Mouse (Mus musculus): Measurements from ENCODE around the gene Hist1h3d. TPM values are rescaled to one million over a fixed set of nuclear protein-coding genes. Genes with fewer than 3 reads are reported as not detected.
"Not testable (repeated sequence)": the region's sequence is repeated elsewhere in the genome, so short reads cannot be mapped to it uniquely, and the experiment has no call there.

The Hist1h3d gene
- total RNA-seq (2015; ENCODE audit: low replicate concordance) (52.8 and 69.6 TPM in 2 replicates), total RNA-seq (2017; ENCODE audit: low replicate concordance) (50.4 and 63.8 TPM in 2 replicates)

DNA sequence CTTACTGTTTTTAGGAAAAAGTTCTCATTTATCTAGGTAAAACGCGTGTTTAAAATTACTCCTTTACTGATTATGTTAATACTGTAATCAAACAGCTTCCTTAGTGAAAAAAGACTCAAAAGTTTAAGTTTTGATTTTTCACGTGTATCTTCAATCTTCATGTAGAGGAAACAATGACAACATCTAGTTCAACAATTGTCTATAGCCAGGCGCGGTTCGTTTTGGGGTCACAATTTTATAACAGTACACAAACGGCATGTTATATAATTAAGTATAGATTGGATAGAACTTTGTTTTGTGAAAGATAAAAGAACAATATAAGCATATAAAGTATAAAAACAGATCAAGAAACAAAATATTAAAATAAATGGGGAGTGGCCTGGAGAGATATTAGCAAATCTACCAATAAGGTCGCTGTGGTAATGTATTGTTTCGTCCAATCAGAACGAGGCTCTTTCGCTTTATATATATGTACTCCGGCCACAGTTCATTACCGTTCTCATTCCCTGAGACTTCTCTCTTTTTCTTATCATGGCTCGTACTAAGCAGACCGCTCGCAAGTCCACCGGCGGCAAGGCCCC lies at the start of gene Hist1h3d:
Gene Hist1h3d (plus strand): TSS at position 493 of the 581 bp plus-strand sequence.
- peak; percentile 60 for ATAC-seq (replicated peaks; ENCODE audit: low FRiP score, poor library complexity, severe bottlenecking)

DNA sequence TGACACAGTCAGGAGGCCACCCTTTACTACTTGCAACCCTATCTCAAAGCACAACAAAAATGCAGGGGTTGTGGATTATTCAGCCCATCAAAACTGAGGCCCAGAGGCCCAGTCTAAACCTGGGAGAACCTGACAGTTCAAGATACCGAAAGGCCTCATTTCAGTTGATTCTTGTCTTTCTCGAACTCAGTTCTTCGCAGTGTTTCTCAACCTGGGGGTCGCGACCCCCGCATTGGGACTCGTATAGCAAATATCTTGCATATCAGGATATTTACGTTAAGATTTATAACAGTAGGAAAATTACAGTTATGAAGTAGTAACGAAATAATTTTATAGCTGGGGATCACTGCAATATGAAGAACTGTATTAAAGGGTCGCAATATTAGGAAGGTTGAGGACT lies 49.7 kb upstream of the Hist1h3d start:
- ATAC-seq (replicated peaks; ENCODE audit: low FRiP score, poor library complexity, severe bottlenecking): no peak

GRCm38 (mm10) chr13:23526312-23526711 lies 49.3 kb upstream of the Hist1h3d start:
- ATAC-seq (replicated peaks; ENCODE audit: low FRiP score, poor library complexity, severe bottlenecking): peak; percentile 54

GRCm38 (mm10) chr13:23529005-23529404 lies 46.6 kb upstream of the Hist1h3d start:
- ATAC-seq (replicated peaks; ENCODE audit: low FRiP score, poor library complexity, severe bottlenecking): no peak

DNA sequence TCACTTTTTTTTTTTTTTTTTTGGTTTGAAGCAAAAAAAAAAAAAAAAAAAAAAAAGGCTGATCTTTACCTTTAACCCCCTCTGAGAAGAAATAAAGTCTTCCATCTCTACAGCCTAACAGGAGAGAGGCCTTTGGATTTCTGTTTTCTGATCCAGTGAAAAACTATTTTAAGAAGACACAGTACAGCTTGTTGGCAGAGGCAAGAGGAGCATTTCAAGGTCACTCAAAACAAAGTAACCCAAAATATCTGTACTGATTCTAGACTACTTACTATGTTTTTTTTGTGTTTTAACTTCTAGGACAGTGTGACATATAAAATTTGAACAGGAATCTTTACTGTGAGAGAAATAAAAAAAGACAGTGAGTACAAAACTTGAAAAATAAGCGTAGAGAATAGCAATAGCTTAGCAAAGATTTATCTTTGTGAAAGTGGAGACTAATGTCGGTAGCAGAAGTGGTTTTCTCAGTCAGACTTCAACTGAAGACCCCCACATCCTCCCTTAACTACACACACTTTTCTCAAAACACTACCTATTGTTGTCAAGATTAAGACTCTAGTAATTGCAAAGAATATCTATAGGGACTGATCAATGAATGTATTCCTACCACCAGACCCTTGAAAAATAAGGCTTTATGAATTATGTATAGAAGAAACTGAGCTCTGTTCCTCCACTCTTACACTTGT lies 45.9 kb upstream of the Hist1h3d start:
- no peak for ATAC-seq (replicated peaks; ENCODE audit: low FRiP score, poor library complexity, severe bottlenecking)

- no peak for ATAC-seq (replicated peaks; ENCODE audit: low FRiP score, poor library complexity, severe bottlenecking)
Measured at GRCm38 (mm10) chr13:23530181-23530900, 45.2 kb upstream of the Hist1h3d start.

DNA sequence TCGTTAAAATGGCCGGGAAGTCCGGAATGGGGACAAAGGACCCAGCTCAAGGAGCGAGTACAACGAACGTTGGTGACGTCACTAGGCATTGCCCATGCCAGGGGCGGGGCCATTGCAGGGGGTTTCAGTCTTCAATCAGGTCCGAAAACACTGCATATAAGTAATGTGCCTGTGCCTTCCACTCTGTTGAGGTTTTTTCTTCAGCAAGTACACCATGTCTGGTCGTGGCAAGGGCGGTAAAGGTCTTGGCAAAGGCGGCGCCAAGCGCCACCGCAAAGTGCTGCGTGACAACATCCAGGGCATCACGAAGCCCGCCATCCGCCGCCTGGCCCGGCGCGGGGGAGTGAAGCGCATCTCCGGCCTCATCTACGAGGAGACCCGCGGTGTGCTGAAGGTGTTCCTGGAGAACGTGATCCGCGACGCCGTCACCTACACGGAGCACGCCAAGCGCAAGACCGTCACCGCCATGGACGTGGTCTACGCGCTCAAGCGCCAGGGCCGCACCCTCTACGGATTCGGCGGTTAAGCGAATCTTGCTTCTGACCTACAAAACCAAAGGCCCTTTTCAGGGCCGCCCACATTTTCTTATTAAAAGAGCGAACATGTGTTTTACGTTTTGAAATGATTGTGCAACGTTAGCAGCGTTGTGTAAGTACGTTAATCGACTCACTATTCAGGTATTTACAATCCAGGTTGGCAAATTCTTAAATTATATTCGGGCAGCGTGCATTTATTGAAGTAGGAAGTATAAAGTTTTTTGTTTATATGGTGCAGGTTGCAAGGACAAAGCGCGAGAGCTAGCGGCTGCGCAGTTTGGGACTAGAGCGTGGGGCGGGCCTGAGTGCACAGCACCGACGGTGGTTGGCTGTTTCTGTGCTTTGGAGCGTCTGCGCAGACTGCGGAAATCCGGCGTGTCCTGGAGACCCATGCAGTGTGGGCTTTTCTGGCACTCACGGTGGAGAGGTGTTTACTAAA lies 44.4 kb upstream of the Hist1h3d start, which contains the start of gene Hist1h4h:
Gene Hist1h4h (plus strand): TSS at position 150 of the 975 bp plus-strand sequence.
- ATAC-seq (replicated peaks; ENCODE audit: low FRiP score, poor library complexity, severe bottlenecking): peak; percentile 58

DNA sequence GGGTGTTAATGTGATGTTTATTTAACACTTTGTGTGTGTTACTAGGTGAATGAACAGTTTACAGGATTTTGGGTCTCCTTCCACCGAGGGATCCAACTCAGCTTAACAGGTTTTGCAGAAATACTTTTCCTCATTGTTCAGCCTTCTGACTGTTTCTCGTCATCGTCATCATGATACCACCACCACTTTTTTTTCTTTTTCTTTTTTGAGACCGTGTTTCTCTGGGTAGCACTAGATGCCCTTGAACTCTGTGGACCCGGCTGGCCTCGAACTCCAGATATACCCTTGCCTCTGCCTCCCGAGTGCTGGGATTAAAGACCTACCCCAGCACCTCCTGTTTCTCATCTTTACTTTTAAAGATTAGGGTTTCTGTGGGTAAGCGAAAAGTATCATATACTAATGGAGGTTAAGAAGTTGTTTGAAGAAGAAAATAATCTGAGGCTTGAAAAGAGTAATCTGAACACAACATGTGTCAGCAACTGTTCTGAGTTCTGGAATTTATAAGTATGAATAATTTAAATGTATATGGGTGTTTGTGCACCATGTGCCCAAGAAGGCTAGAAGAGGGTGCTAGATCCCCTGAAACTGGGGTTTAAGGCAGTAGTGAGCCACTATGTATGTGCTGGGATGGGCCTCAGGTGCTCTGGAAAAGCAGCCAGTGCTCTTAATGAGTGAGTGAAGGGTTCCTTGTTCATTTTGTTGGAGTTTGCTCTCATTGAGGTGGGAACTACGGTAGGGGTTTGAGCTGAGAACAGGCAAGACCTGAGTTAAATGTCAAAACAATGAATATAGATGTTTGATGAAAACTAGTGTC lies 43.1 kb upstream of the Hist1h3d start:
- ATAC-seq (replicated peaks; ENCODE audit: low FRiP score, poor library complexity, severe bottlenecking): no peak

DNA sequence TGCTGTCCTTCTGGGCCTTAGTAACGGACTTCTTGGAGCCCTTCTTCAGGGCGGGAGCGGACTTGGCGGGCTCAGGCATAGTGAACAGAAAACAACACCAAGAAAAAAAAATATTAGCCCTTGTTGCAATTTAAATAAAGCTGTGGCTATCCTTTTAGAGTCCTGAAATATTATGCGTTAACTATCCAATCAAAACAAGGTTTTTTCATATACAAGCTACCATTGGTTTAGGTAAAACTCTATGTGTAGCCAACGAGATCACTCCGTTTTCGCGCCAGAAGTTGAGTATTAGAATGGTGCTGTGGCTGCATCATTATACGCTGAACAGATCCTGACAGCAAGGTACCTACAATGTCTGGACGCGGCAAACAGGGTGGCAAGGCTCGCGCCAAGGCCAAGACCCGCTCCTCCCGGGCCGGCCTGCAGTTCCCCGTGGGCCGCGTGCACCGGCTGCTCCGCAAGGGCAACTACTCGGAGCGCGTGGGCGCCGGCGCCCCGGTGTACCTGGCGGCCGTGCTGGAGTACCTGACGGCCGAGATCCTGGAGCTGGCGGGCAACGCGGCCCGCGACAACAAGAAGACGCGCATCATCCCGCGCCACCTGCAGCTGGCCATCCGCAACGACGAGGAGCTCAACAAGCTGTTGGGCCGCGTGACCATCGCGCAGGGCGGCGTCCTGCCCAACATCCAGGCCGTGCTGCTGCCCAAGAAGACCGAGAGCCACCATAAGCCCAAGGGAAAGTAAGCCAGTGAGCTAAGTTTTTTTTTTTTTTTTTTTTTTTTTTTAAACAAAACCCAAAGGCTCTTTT lies 41.8 kb upstream of the Hist1h3d start, which contains the start of gene Hist1h2af:
Gene Hist1h2af (plus strand): TSS at position 347 of the 808 bp plus-strand sequence.
- peak; percentile 49 for ATAC-seq (replicated peaks; ENCODE audit: low FRiP score, poor library complexity, severe bottlenecking)

DNA sequence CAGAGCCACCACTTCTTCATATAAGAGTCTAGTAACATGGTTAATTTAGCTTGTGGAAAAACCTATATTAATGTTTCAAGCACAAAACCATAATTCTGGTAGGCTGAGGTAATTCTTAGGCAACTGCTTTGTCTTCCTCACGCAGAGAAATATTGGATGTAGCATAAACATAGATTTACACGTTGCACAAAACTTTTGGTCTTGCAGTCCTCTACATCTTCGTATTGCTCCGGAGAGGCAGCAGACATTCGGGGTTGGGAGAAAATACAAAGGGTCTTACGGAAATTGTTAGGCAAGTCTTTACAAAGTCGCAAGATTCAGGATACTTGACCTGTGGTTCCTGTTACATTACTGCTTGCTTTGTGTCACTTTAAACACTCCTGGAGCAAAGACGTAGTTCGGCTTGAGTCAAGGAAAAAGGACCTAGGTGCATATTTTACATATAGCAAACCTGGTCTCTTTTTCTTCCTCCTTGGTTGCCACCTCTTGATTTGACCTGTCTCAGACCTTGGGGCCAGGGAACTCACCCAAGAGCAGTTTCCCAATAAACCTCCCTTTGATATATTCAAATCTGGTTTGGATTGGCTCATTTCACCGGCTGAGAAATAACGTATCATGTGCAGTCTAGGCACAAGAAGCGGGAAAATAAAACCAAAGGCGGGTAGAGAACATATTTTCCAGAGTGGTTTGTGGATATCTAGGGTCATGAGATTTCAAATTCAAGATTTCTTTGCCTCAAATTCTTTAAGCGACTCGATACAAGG lies 41.0 kb upstream of the Hist1h3d start:
- ATAC-seq (replicated peaks; ENCODE audit: low FRiP score, poor library complexity, severe bottlenecking): peak; percentile 37

DNA sequence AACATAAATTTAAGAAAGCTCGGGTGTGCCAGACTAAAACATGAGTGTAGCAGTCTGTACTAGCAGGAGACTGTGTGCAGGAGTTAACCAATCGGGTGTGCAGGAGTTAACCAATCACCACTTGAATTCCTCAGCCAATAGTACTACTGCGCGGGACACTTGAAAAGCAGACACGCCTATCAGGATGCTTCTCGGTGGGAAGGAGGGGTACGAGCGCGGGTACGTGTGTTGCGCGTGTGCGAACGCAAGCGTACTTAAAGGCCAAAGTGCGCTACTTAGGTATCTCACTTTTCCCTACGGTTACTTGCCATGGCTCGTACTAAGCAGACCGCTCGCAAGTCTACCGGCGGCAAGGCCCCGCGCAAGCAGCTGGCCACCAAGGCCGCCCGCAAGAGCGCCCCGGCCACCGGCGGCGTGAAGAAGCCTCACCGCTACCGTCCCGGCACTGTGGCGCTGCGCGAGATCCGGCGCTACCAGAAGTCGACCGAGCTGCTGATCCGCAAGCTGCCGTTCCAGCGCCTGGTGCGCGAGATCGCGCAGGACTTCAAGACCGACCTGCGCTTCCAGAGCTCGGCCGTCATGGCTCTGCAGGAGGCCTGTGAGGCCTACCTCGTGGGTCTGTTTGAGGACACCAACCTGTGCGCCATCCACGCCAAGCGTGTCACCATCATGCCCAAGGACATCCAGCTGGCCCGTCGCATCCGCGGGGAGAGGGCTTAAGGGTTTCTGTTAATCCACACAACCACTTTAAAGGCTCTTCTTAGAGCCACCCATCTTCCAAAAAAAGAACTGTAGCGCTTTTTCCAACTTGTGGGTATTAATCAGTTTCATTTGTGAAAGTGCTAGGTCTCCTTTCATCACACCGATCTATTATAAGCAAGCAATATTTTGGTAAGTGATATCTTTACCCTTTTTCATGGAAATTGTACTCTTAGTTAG lies 40.2 kb upstream of the Hist1h3d start, which contains the start of gene Hist1h3g:
Gene Hist1h3g (plus strand): TSS at position 286 of the 939 bp plus-strand sequence.
- peak; percentile 69 for ATAC-seq (replicated peaks; ENCODE audit: low FRiP score, poor library complexity, severe bottlenecking)

- no peak for ATAC-seq (replicated peaks; ENCODE audit: low FRiP score, poor library complexity, severe bottlenecking)
Measured at GRCm38 (mm10) chr13:23536076-23536822, 39.3 kb upstream of the Hist1h3d start.

DNA sequence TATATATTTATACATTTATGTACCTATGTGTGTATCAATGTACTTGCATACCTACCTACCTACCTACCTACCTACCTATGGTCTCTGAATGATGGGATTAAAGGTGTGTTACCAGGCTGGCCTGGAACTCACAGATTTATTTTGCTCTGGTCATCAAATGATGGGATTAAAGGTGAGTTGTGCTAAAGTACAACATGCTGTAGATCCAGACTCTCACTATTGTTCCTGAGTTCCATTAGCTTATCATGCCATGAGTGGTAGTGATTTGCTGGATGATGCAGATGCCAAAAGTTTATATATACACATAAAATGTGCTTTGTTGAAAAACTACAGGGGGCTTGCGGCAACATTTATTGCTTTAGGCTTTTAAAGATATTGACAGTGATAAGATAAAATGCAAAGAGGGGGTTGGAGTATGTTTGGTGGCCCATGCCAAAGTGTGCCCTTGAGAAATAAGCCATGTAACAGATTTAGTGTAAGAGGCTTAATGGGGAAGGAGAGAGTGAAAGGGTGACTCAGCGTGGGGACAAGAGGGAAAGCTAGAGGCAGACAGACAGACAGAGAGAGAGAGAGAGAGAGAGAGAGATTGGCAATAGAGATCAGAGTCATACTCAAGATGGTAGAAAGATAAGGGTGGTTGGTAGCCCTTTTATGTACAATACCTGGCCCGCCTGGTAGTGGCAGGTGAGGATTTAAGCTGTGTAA lies 38.4 kb upstream of the Hist1h3d start:
- ATAC-seq (replicated peaks; ENCODE audit: low FRiP score, poor library complexity, severe bottlenecking): no peak

- ATAC-seq (replicated peaks; ENCODE audit: low FRiP score, poor library complexity, severe bottlenecking): no peak
Measured at GRCm38 (mm10) chr13:23538249-23538648, 37.3 kb upstream of the Hist1h3d start.

GRCm38 (mm10) chr13:23539821-23540220 lies 35.7 kb upstream of the Hist1h3d start:
- ATAC-seq (replicated peaks; ENCODE audit: low FRiP score, poor library complexity, severe bottlenecking): not testable (repeated sequence)
